ENCODE assay signal across 16 mouse cellular contexts in the genomic region with DNA sequence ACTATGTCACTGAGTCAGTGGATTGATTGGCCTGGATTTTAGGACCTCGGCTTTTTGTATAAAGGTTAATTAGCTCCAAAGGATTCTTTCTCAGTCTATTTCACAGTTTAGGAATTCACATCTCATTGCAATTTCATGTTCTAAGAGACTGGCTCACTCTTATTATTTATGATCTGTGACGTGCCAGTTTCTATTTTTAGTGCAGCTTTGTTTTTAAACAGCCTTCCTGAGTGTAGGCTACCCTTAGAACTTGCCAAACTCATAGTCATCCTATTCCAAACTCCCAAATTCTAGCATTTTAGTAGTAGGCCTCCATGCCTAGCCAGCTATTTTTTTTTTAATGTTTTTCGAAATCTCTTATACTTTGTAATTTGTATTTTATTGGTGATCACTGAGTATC.
"Had no signal": no experiment of that assay in that cellular context is flagged by ENCODE, and none has a peak within 500 bp of the region (broad histone marks: within the 10 kb centered on the region; RNA-seq: fewer than 3 reads in every experiment).

No protein-coding gene starts in this region.

- H3K4me2 ChIP-seq: kidney, embryonic 15.5 days; limb, embryonic 13.5 days; liver, embryonic 15.5 days; midbrain, embryonic 12.5 days; neural tube, embryonic 13.5 days had no signal

- H3K4me3 ChIP-seq: kidney, embryonic 15.5 days; layer of hippocampus, adult 2 months; limb, embryonic 13.5 days; liver, embryonic 15.5 days; megakaryocyte, embryonic 14.5 days; midbrain, embryonic 12.5 days; neural tube, embryonic 13.5 days had no signal

- ATAC-seq: inflammation-experienced regulatory T-cells, adult 6 months; intestine, postnatal 0 days; midbrain, embryonic 16.5 days had no signal

- H3K36me3 ChIP-seq: kidney, embryonic 15.5 days; limb, embryonic 13.5 days; liver, embryonic 15.5 days; midbrain, embryonic 12.5 days; neural tube, embryonic 13.5 days had no signal

- DNase-seq: kidney, postnatal 4 days; left cerebral cortex, postnatal 4 days; lung, postnatal 4 days; right cerebral cortex, adult 18-20 months; right cerebral cortex, postnatal 25 days; thymus, postnatal 36 days had no signal

- H3K27ac ChIP-seq: kidney, embryonic 15.5 days; layer of hippocampus, adult 2 months; limb, embryonic 13.5 days; liver, embryonic 15.5 days; midbrain, embryonic 12.5 days; neural tube, embryonic 13.5 days had no signal

- H3K9me3 ChIP-seq: kidney, embryonic 15.5 days; limb, embryonic 13.5 days; liver, embryonic 15.5 days; megakaryocyte, embryonic 14.5 days; midbrain, embryonic 12.5 days; neural tube, embryonic 13.5 days had no signal

- H3K9ac ChIP-seq: kidney, embryonic 15.5 days; limb, embryonic 13.5 days; liver, embryonic 15.5 days; midbrain, embryonic 12.5 days; neural tube, embryonic 13.5 days had no signal

- H3K27me3 ChIP-seq: kidney, embryonic 15.5 days; limb, embryonic 13.5 days; liver, embryonic 15.5 days; megakaryocyte, embryonic 14.5 days; midbrain, embryonic 12.5 days; neural tube, embryonic 13.5 days had no signal

- H3K4me1 ChIP-seq: kidney, embryonic 15.5 days; limb, embryonic 13.5 days; liver, embryonic 15.5 days; midbrain, embryonic 12.5 days; neural tube, embryonic 13.5 days had no signal
